Mouse (Mus musculus) limb, embryonic 12.5 days (tissue): ENCODE data around the gene Stum. TPM values are rescaled to one million over a fixed set of nuclear protein-coding genes. Genes with fewer than 3 reads are reported as not detected.
"Not testable (repeated sequence)": the region's sequence is repeated elsewhere in the genome, so short reads cannot be mapped to it uniquely, and the experiment has no call there.

Experiments
- ATAC-seq: fragments of 200-750 bp; cut with Nextera tagmentation; 2 replicates; pipeline ENCODE4 v1.8.0; 2017; ENCODE audit warnings: low read depth, moderate TSS enrichment; ENCODE audit not compliant: insufficient number of reproducible peaks, insufficient read depth, low FRiP score, low TSS enrichment
- H3K27ac ChIP-seq: fragments of 300-500 bp; sonication (generic); 2 replicates; pipeline ENCODE4 v1.5.1; 2016; ENCODE audit warnings: mild to moderate bottlenecking, moderate library complexity
- H3K27me3 ChIP-seq: fragments of 300-500 bp; sonication (generic); 2 replicates; pipeline ENCODE4 v1.6.1; 2016; ENCODE audit warnings: mild to moderate bottlenecking, moderate library complexity
- H3K36me3 ChIP-seq: fragments of 300-500 bp; sonication (generic); 2 replicates; pipeline ENCODE4 v1.6.1; 2016; ENCODE audit warnings: mild to moderate bottlenecking, moderate library complexity
- H3K4me1 ChIP-seq: fragments of 300-500 bp; sonication (generic); replicated peaks from 2 replicates; pipeline ENCODE4 v1.6.1; 2016
- H3K4me2 ChIP-seq: fragments of 300-500 bp; sonication (generic); 2 replicates; pipeline ENCODE4 v1.6.1; 2016; ENCODE audit warnings: mild to moderate bottlenecking, moderate library complexity
- H3K4me3 ChIP-seq: fragments of 300-500 bp; sonication (generic); replicated peaks from 2 replicates; pipeline ENCODE4 v1.5.1; 2016; ENCODE audit warnings: mild to moderate bottlenecking
- H3K9ac ChIP-seq: fragments of 300-500 bp; sonication (generic); replicated peaks from 2 replicates; pipeline ENCODE4 v1.6.1; 2016; ENCODE audit warnings: mild to moderate bottlenecking, moderate library complexity
- H3K9me3 ChIP-seq: fragments of 300-500 bp; sonication (generic); 2 replicates; pipeline ENCODE4 v1.6.1; 2016; ENCODE audit warnings: mild to moderate bottlenecking, moderate library complexity
- WGBS: fragments of 180-500 bp; shearing (Covaris S2); methylation state at CpG from one replicate; pipeline ENCODE4 v1.1.7; 2016; 5-methylcytosine and 5-hydroxymethylcytosine counted together
- polyA plus RNA-seq: library from polyadenylated mRNA; unstranded; fragments of >200 nt; fragmentation: Nextera tagmentation; extraction: Ambion mirVana; gene quantifications from 2 replicates; pipeline ENCODE4 v1.2.1, GENCODE M21; 2016

The Stum gene
- polyA plus RNA-seq, 1 experiment from 2014 or later: 1.8 TPM

DNA sequence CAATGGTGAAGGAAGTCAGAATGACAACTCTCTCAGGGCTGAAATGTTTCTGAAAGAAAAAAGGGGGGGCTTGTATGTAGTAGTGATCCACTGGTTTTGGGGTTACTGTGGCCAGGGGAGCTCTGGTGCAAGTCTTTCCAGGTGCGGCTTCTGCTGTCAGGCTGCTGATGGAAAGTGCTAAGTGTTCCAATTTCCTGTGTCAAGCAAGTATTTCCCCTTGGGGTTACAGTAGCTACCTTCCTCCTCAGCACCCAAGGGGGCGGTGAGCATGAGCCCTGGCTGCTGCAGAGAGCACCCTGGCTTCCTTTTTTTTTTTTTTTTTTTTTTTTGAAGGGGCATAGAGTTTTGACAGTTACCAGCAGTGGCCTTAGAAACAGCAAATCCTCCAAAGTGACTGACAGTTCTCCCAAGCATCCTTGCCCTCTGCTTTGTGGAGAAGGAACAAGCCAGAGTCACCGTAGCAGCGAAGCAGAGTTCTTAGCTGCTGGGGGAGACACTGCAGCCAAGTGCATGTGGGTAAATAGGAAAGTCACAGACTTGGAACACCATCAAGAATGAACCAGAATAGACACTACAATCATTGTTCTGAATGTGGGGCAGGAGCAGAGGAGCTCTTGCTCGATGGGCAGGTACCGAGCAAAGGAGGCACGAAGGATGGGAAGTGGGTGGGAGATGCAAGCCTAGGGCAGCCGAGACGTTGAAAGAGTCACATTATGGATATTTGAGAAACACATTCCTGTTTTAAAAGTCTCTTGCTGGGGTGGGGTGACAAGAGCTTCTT lies 90.1 kb downstream of the Stum start:
- Histone ChIP-seq H3K4me1 (peaks cover 15% of the 10 kb centered on the region), H3K27me3 (no peaks in the 10 kb centered on the region), H3K4me3 (no peak overlapping the region), H3K27ac (no peak overlapping the region), H3K4me2 (no peak overlapping the region), H3K9ac (no peak overlapping the region), H3K36me3 (peaks cover 3% of the 10 kb centered on the region; the same call in 1 of the 2 replicates), H3K9me3 (no peaks in the 10 kb centered on the region)
- ATAC-seq: no peak
- 86% methylated on average over 9 of the region's 9 CpGs for WGBS

DNA sequence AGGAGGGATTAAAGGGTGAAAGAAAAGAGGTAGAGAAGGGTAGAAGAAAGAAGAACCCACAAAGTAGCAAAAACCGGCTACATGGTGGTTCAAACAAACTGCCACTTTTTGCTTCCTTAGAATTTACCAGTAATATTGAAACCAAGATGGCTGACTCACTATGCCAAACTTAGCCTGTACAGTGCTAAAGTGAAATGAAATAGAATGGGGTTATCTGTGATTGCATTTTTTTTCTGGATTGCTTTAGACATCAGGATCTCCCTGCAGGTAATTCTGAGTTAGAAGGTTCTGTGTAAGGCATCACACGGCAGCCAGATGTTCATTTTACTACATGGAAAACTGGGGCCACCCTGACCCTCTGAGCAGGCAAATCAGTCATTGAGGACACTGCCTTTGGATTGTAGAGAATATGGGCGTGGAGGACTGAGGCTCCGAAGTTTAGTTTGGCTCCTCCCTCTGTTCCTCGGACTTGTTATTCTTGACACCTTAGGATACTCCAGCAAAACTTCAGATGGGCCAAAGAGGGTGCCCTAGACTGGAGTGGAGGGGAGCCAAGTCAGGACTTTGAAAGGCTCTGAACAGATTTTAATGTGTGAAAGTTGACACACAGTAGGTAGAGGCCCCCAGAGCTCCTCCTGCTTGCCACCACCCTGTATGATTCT lies 91.0 kb downstream of the Stum start:
- WGBS: 67% methylated on average over 5 of the region's 5 CpGs
- H3K4me1 ChIP-seq: peaks cover 19% of the 10 kb centered on the region
- H3K27ac ChIP-seq: no peak overlapping the region
- H3K27me3 ChIP-seq: no peaks in the 10 kb centered on the region
- H3K4me2 ChIP-seq: no peak overlapping the region
- H3K36me3 ChIP-seq: peaks cover 3% of the 10 kb centered on the region; the same call in 1 of the 2 replicates
- no peak overlapping the region for H3K9ac ChIP-seq
- no peak for ATAC-seq
- no peaks in the 10 kb centered on the region for H3K9me3 ChIP-seq
- no peak overlapping the region for H3K4me3 ChIP-seq

DNA sequence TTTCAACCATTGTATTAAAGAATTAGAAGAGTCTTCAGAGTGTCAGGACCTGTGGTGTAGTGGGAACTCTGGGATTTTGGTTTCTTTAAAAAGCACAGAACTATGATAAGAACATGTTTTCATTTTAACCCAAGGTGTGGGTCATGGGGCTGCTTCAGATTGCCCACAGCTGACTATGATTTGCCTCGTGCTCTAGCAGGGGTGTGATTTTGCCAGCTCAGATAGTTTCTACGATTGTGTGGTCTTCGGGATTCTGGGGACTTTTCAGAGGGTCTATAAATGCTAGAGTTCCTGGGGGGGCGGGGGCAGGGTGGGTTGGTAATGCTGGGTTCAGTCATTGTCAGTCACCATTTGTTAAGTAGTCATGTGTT lies 91.7 kb downstream of the Stum start:
- H3K4me1 ChIP-seq: peaks cover 22% of the 10 kb centered on the region
- H3K36me3 ChIP-seq: peaks cover 3% of the 10 kb centered on the region; the same call in 1 of the 2 replicates
- no peak for ATAC-seq
- H3K27ac ChIP-seq: no peak overlapping the region
- H3K4me2 ChIP-seq: no peak overlapping the region
- H3K27me3 ChIP-seq: no peaks in the 10 kb centered on the region
- H3K4me3 ChIP-seq: no peak overlapping the region
- H3K9me3 ChIP-seq: no peaks in the 10 kb centered on the region
- no peak overlapping the region for H3K9ac ChIP-seq
- 86% methylated on average over 4 of the region's 4 CpGs for WGBS

GRCm38 (mm10) chr1:180390746-180391574 lies 92.3 kb downstream of the Stum start:
- no peak overlapping the region for H3K4me3 ChIP-seq
- no peak overlapping the region for H3K4me2 ChIP-seq
- H3K9ac ChIP-seq: no peak overlapping the region
- ATAC-seq: no peak
- H3K9me3 ChIP-seq: no peaks in the 10 kb centered on the region
- no peak overlapping the region for H3K27ac ChIP-seq
- H3K27me3 ChIP-seq: no peaks in the 10 kb centered on the region
- H3K4me1 ChIP-seq: peaks cover 28% of the 10 kb centered on the region
- peaks cover 3% of the 10 kb centered on the region; the same call in 1 of the 2 replicates for H3K36me3 ChIP-seq
- WGBS: 86% methylated on average over 10 of the region's 10 CpGs

DNA sequence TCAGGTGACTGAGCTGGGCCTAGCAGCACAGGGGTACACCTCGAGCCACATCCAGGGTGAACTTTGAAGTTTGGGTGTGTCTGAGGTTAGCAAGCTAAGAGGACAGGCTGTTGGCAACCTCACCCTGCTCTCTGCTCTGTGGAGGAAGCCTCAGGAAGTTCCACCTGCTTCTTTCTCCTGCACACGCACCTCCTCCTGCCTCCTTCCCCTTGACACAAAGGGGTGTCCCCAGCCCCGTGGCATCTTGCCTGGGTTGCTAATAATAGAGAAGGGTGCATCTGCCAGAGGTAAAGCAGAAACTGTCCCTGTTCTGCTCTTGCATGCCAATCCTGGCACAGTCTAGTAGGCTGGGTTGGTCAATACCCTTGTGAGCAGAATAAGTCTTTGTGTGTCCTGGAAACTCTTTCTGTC lies 93.0 kb downstream of the Stum start:
- H3K36me3 ChIP-seq: peaks cover 3% of the 10 kb centered on the region; the same call in 1 of the 2 replicates
- no peak overlapping the region for H3K4me2 ChIP-seq
- no peaks in the 10 kb centered on the region for H3K9me3 ChIP-seq
- no peak overlapping the region for H3K4me3 ChIP-seq
- no peak for ATAC-seq
- 78% methylated on average over 3 of the region's 3 CpGs for WGBS
- H3K4me1 ChIP-seq: peaks cover 28% of the 10 kb centered on the region
- H3K27me3 ChIP-seq: no peaks in the 10 kb centered on the region
- no peak overlapping the region for H3K27ac ChIP-seq
- no peak overlapping the region for H3K9ac ChIP-seq

DNA sequence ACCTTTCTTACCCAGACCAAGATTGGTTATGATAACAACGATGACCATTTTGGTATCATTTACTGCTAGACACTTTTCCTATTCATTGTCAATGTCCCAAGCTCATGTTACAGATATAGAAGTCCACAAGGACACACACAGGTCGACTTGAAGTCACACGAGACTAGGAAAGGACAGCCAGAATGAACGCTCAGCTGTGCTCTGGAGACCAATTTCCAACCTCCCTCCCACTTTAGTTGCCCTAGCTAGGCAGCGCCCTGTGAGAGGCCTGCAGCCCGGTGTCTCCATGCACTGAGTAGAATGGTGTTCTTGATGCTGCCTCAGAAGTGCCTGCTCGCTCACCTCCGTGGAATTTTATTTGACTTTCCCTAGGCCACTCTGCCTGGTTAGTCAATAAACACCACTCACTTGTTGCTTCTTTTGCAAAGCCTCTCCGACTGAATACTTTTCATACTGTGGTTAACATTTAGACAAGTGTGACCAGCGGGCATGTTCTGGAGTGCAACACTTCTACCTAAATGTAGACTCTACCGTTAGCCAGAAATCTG lies 94.0 kb downstream of the Stum start:
- not testable (repeated sequence) for H3K4me3 ChIP-seq, H3K27me3 ChIP-seq, H3K9ac ChIP-seq, ATAC-seq, H3K27ac ChIP-seq, H3K9me3 ChIP-seq, H3K4me2 ChIP-seq, H3K36me3 ChIP-seq
- WGBS: 86% methylated on average over 11 of the region's 11 CpGs
- peaks cover 29% of the 10 kb centered on the region for H3K4me1 ChIP-seq

DNA sequence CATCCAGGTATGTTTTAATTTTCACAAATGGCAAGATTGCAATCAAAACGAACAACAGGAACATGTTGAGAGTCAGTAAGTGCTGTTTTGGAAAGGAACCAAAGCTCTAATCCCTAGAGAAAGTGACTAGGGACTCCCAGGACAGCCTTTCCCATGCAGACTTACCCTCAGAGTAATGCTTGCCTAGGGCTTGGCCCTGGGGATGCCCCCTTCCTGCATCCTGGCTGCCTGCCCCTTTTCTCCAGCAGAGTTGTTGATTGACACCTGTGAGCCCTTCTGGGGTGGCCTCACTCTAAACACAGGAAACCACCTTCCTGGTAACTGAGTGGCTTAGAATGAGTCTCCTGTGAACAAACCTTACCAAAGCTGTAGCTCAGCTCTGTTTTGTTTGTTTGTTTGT lies 94.8 kb downstream of the Stum start:
- Histone ChIP-seq H3K27me3 (no peaks in the 10 kb centered on the region), H3K4me1 (peaks cover 32% of the 10 kb centered on the region), H3K36me3 (no peaks in the 10 kb centered on the region), H3K4me3 (no peak overlapping the region), H3K9ac (no peak overlapping the region), H3K27ac (no peak overlapping the region), H3K9me3 (no peaks in the 10 kb centered on the region), H3K4me2 (no peak overlapping the region)
- ATAC-seq: no peak
- WGBS: 47% methylated on average over 1 of the region's 1 CpGs

DNA sequence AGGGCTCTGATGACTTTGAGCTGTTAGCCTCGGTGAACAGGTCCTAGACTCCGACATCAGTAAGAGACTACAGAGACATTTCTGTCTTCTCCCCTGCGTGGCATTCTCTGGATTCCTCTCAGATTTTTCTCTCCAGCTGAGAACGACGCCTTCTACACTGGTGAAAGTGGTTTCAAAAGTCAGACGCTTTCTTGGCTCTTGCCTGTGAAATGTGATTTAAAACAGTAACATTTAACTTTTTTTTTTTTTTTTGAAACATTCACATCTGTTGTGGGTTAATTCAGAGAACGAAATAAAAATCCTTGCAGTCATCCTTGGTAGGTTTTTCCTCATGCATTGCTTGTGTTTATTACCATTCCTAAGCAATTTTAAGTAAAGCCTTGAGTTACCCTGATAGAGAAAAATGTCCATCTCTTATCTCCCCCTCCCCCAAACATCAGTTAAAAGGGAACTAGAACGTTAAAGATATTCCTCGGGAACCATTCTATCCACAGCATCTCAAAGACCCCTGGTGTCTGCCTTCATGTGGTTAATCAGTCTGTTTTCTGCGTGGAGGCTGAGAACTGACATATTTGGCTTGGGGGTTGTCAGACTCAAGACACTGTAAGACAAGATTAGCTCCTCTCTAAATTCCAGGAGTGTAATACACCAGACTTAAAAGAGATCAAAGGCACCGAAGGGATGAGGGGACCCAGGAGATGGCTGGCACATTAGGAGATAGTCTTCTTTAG lies 95.4 kb downstream of the Stum start:
- Histone ChIP-seq H3K9ac (peak overlapping the region; percentile 1; the same call in 1 of the 2 replicates), H3K36me3 (no peaks in the 10 kb centered on the region)

DNA sequence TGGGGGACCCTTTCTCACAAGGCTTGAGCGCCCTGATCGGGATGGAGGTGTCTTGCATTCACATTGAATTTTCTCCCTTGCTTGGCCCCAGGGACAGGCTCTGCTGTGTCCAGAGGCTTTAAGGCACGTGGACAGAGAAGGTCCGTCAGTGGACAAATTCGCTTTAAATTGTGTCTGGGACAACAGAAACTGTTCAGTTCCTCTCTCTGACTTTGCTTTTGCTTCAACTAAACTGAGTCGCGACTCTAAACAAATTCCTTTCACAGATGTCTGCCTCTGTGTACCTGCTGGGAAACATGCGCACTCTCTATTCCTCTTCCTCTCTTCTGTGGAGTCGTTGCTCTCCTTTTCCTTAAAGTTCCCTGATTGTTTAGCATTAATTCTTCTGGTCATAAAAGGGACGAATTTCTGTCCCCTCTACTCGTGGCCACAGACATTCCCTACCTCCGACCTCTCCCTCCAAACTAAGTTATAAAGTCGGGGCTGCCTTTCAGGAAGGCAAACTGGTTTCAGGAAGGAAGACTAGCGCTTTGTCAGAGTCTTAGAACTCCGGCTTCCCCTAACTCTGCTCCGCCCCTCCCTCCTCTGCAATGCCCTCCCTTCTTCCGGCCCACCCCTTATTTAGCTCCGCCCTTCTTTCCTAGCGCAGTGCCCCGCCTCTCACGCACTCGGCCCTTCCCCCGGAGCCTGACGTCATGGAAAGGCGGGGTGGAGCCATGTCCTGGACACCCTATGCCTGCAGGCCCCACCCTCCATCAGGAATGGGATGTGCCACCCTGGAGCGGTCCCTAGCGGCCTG lies 96.2 kb downstream of the Stum start:
- Histone ChIP-seq H3K9me3 (no peaks in the 10 kb centered on the region), H3K27ac (peak overlapping the region; percentile 79), H3K9ac (peak overlapping the region; percentile 59), H3K36me3 (no peaks in the 10 kb centered on the region), H3K4me2 (peak overlapping the region; percentile 60), H3K4me3 (peak overlapping the region; percentile 41), H3K27me3 (no peaks in the 10 kb centered on the region), H3K4me1 (peaks cover 21% of the 10 kb centered on the region)
- peak; percentile 92 for ATAC-seq
- WGBS: 2% methylated on average over 27 of the region's 27 CpGs

More for the DNA sequence above, 95.4 kb downstream of the Stum start:
- WGBS: 18% methylated on average over 11 of the region's 11 CpGs
- H3K27ac ChIP-seq: peak overlapping the region; percentile 79
- H3K9me3 ChIP-seq: no peaks in the 10 kb centered on the region
- H3K4me1 ChIP-seq: peaks cover 28% of the 10 kb centered on the region
- ATAC-seq: no peak
- H3K4me2 ChIP-seq: peak overlapping the region; percentile 60
- H3K27me3 ChIP-seq: no peaks in the 10 kb centered on the region
- H3K4me3 ChIP-seq: peak overlapping the region; percentile 41

- no peak overlapping the region for H3K4me3 ChIP-seq
- no peak overlapping the region for H3K9ac ChIP-seq
- no peak overlapping the region for H3K27ac ChIP-seq
- H3K4me2 ChIP-seq: no peak overlapping the region
- H3K36me3 ChIP-seq: no peaks in the 10 kb centered on the region
- no peak for ATAC-seq
- WGBS: 80% methylated on average over 6 of the region's 6 CpGs
- peaks cover 22% of the 10 kb centered on the region for H3K4me1 ChIP-seq
- H3K27me3 ChIP-seq: no peaks in the 10 kb centered on the region
- no peaks in the 10 kb centered on the region for H3K9me3 ChIP-seq
Measured at GRCm38 (mm10) chr1:180385308-180385707, 98.0 kb downstream of the Stum start.
